Mouse (Mus musculus) heart, embryonic 16.5 days (tissue): Measurements from ENCODE around the gene Gm48552. TPM values are rescaled to one million over a fixed set of nuclear protein-coding genes. Genes with fewer than 3 reads are reported as not detected.
A peak's percentile ranks its signal among the peaks of the same experiment; 100 is the strongest.

Experiments
- ATAC-seq: fragments of 200-750 bp; cut with Nextera tagmentation; replicated peaks from 2 replicates; pipeline ENCODE4 v1.8.0; 2017; ENCODE audit warnings: moderate number of reproducible peaks; ENCODE audit not compliant: insufficient read depth, low FRiP score; ENCODE audit errors: extremely low read depth
- H3K27ac ChIP-seq: fragments of 300-500 bp; sonication (generic); 2 replicates; pipeline ENCODE4 v1.5.1; 2014; ENCODE audit warnings: mild to moderate bottlenecking, low read length, control low read depth, moderate library complexity
- H3K27me3 ChIP-seq: fragments of 300-500 bp; sonication (generic); 2 replicates; pipeline ENCODE4 v1.6.1; 2014; ENCODE audit warnings: low read length, mixed read lengths; ENCODE audit not compliant: control insufficient read depth, insufficient read depth
- H3K36me3 ChIP-seq: fragments of 300-500 bp; sonication (generic); 2 replicates; pipeline ENCODE4 v1.6.1; 2014; ENCODE audit not compliant: control insufficient read depth, insufficient read depth
- H3K4me1 ChIP-seq: fragments of 300-500 bp; sonication (generic); 2 replicates; pipeline ENCODE4 v1.6.1; 2014; ENCODE audit warnings: low read length, mixed read lengths; ENCODE audit not compliant: control insufficient read depth, insufficient read depth
- H3K4me2 ChIP-seq: fragments of 300-500 bp; sonication (generic); 2 replicates; pipeline ENCODE4 v1.6.1; 2014; ENCODE audit warnings: low read depth, mild to moderate bottlenecking, control low read depth, low read length
- H3K4me3 ChIP-seq: fragments of 300-500 bp; sonication (generic); 2 replicates; pipeline ENCODE4 v1.5.1; 2014; ENCODE audit warnings: mild to moderate bottlenecking, control low read depth, low read length
- H3K9ac ChIP-seq: fragments of 300-500 bp; sonication (generic); 2 replicates; pipeline ENCODE4 v1.6.1; 2014; ENCODE audit warnings: low read length, control low read depth
- H3K9me3 ChIP-seq: fragments of 300-500 bp; sonication (generic); replicated peaks from 2 replicates; pipeline ENCODE4 v1.6.1; 2016; ENCODE audit warnings: low read length; ENCODE audit not compliant: control insufficient read depth
- WGBS: fragments of 180-500 bp; shearing (Covaris S2); extraction: QIAGEN DNeasy Blood & Tissue Kit; methylation state at CpG from one replicate; pipeline ENCODE4 v1.1.7; 2014; 5-methylcytosine and 5-hydroxymethylcytosine counted together
- polyA plus RNA-seq: library from polyadenylated mRNA; unstranded; fragments of >200 nt; fragmentation: Nextera tagmentation; extraction: Ambion mirVana; gene quantifications from 2 replicates; pipeline ENCODE4 v1.2.1, GENCODE M21; 2015

Gene Gm48552
- polyA plus RNA-seq, 1 experiment from 2014 or later: 0.83 TPM

- under 1% methylated on average over 59 of the region's 89 CpGs for WGBS
- peak overlapping the region; percentile 89 for H3K9ac ChIP-seq
- peak; percentile 30 for ATAC-seq
- no peaks in the 10 kb centered on the region for H3K36me3 ChIP-seq
- peak overlapping the region; percentile 79 for H3K4me3 ChIP-seq
- H3K9me3 ChIP-seq: no peaks in the 10 kb centered on the region
- H3K4me1 ChIP-seq: peaks cover 50% of the 10 kb centered on the region
- peak overlapping the region; percentile 98 for H3K27ac ChIP-seq
- H3K27me3 ChIP-seq: no peaks in the 10 kb centered on the region
- H3K4me2 ChIP-seq: peak overlapping the region; percentile 92
Measured at GRCm38 (mm10) chr10:81430141-81430830, 41.5 kb downstream of the Gm48552 start.

GRCm38 (mm10) chr10:81430831-81431525, 42.2 kb downstream of the Gm48552 start:
- Histone ChIP-seq H3K27ac (peak overlapping the region; percentile 98), H3K9ac (peak overlapping the region; percentile 89), H3K36me3 (no peaks in the 10 kb centered on the region), H3K27me3 (no peaks in the 10 kb centered on the region), H3K4me2 (peak overlapping the region; percentile 92), H3K4me1 (peaks cover 47% of the 10 kb centered on the region), H3K4me3 (peak overlapping the region; percentile 79), H3K9me3 (no peaks in the 10 kb centered on the region)
- ATAC-seq: peak; percentile 12
- 1% methylated on average over 63 of the region's 70 CpGs for WGBS

GRCm38 (mm10) chr10:81431526-81432168, 42.8 kb downstream of the Gm48552 start:
- Histone ChIP-seq H3K36me3 (no peaks in the 10 kb centered on the region), H3K9ac (peak overlapping the region; percentile 89), H3K9me3 (no peaks in the 10 kb centered on the region), H3K4me1 (peaks cover 47% of the 10 kb centered on the region), H3K27ac (peak overlapping the region; percentile 98), H3K4me3 (peak overlapping the region; percentile 79), H3K4me2 (peak overlapping the region; percentile 92), H3K27me3 (no peaks in the 10 kb centered on the region)
- 20% methylated on average over 15 of the region's 15 CpGs for WGBS
- no peak for ATAC-seq

GRCm38 (mm10) chr10:81432169-81432867, 43.5 kb downstream of the Gm48552 start:
- H3K27ac ChIP-seq: no peak overlapping the region
- H3K4me3 ChIP-seq: peak overlapping the region; percentile 25; the same call in 1 of the 2 replicates

GRCm38 (mm10) chr10:81432868-81433262, 44.1 kb downstream of the Gm48552 start:
- Histone ChIP-seq H3K4me1 (peaks cover 42% of the 10 kb centered on the region), H3K4me2 (peak overlapping the region; percentile 53), H3K4me3 (peak overlapping the region; percentile 25), H3K36me3 (no peaks in the 10 kb centered on the region), H3K27ac (no peak overlapping the region), H3K27me3 (no peaks in the 10 kb centered on the region), H3K9me3 (no peaks in the 10 kb centered on the region), H3K9ac (peak overlapping the region; percentile 35)
- WGBS: 4% methylated on average over 17 of the region's 17 CpGs
- ATAC-seq: peak; percentile 73

More at GRCm38 (mm10) chr10:81432169-81432867, 43.5 kb downstream of the Gm48552 start:
- peaks cover 44% of the 10 kb centered on the region for H3K4me1 ChIP-seq
- 0 out of 2 replicates have a peak overlapping the region, but pooled peaks have one; percentile 13 for H3K9ac ChIP-seq
- H3K36me3 ChIP-seq: no peaks in the 10 kb centered on the region
- peak overlapping the region; percentile 53 for H3K4me2 ChIP-seq
- H3K9me3 ChIP-seq: no peaks in the 10 kb centered on the region
- no peak for ATAC-seq
- WGBS: 63% methylated on average over 21 of the region's 21 CpGs
- no peaks in the 10 kb centered on the region for H3K27me3 ChIP-seq

- no peak overlapping the region for H3K27ac ChIP-seq
- no peak overlapping the region for H3K4me3 ChIP-seq
- H3K9ac ChIP-seq: peak overlapping the region; percentile 35
- WGBS: 71% methylated on average over 26 of the region's 26 CpGs
- H3K4me2 ChIP-seq: no peak overlapping the region; the same call in 1 of the 2 replicates
- ATAC-seq: no peak
- H3K27me3 ChIP-seq: no peaks in the 10 kb centered on the region
- no peaks in the 10 kb centered on the region for H3K9me3 ChIP-seq
- H3K36me3 ChIP-seq: no peaks in the 10 kb centered on the region
- H3K4me1 ChIP-seq: peaks cover 42% of the 10 kb centered on the region
Measured at GRCm38 (mm10) chr10:81433541-81434289, 44.9 kb downstream of the Gm48552 start.

GRCm38 (mm10) chr10:81434361-81435263, 45.8 kb downstream of the Gm48552 start:
- Histone ChIP-seq H3K4me1 (peaks cover 35% of the 10 kb centered on the region), H3K4me2 (no peak overlapping the region), H3K36me3 (no peaks in the 10 kb centered on the region), H3K4me3 (no peak overlapping the region), H3K9me3 (no peaks in the 10 kb centered on the region), H3K27ac (peak overlapping the region; percentile 69), H3K27me3 (no peaks in the 10 kb centered on the region), H3K9ac (peak overlapping the region; percentile 22; the same call in 1 of the 2 replicates)
- no peak for ATAC-seq
- 51% methylated on average over 15 of the region's 15 CpGs for WGBS
